Mouse (Mus musculus) kidney, embryonic 16.5 days (tissue): ENCODE measurements around the gene Pop5. TPM values are rescaled to one million over a fixed set of nuclear protein-coding genes. Genes with fewer than 3 reads are reported as not detected.

Experiments used
- ATAC-seq: fragments of 200-750 bp; cut with Nextera tagmentation; 2 replicates; pipeline ENCODE4 v1.8.0; 2017; ENCODE audit warnings: moderate TSS enrichment; ENCODE audit not compliant: low FRiP score, low TSS enrichment
- H3K27ac ChIP-seq: fragments of 300-500 bp; sonication (generic); 2 replicates; pipeline ENCODE4 v1.5.1; 2014; ENCODE audit warnings: low read length
- H3K27me3 ChIP-seq: fragments of 300-500 bp; sonication (generic); 2 replicates; pipeline ENCODE4 v1.6.1; 2014; ENCODE audit warnings: low read length, control low read depth, mixed read lengths; ENCODE audit not compliant: insufficient read depth
- H3K36me3 ChIP-seq: fragments of 300-500 bp; sonication (generic); 2 replicates; pipeline ENCODE4 v1.6.1; 2014; ENCODE audit warnings: low read length, control low read depth, mixed read lengths; ENCODE audit not compliant: insufficient read depth
- H3K4me1 ChIP-seq: fragments of 300-500 bp; sonication (generic); 2 replicates; pipeline ENCODE4 v1.6.1; 2014; ENCODE audit warnings: low read length, control low read depth, mixed read lengths; ENCODE audit not compliant: insufficient read depth
- H3K4me2 ChIP-seq: fragments of 300-500 bp; sonication (generic); replicated peaks from 2 replicates; pipeline ENCODE4 v1.6.1; 2014; ENCODE audit warnings: low read depth, low read length
- H3K4me3 ChIP-seq: fragments of 300-500 bp; sonication (generic); 2 replicates; pipeline ENCODE4 v1.5.1; 2014; ENCODE audit warnings: mild to moderate bottlenecking, low read length
- H3K9ac ChIP-seq: fragments of 300-500 bp; sonication (generic); replicated peaks from 2 replicates; pipeline ENCODE4 v1.6.1; 2014; ENCODE audit warnings: low read length
- H3K9me3 ChIP-seq: fragments of 300-500 bp; sonication (generic); 2 replicates; pipeline ENCODE4 v1.6.1; 2016; ENCODE audit warnings: low read length, control low read depth
- WGBS: fragments of 180-500 bp; shearing (Covaris S2); extraction: QIAGEN DNeasy Blood & Tissue Kit; methylation state at CpG from one replicate; pipeline ENCODE4 v1.1.7; 2014; 5-methylcytosine and 5-hydroxymethylcytosine counted together
- polyA plus RNA-seq: library from polyadenylated mRNA; unstranded; fragments of >200 nt; fragmentation: Nextera tagmentation; extraction: Ambion mirVana; gene quantifications from 2 replicates; pipeline ENCODE4 v1.2.1, GENCODE M21; 2015

Gene Pop5
- polyA plus RNA-seq, 1 experiment from 2014 or later = 135 TPM

- H3K27ac ChIP-seq = no peak overlapping the region
- H3K4me2 ChIP-seq = no peak overlapping the region
- no peak overlapping the region for H3K9ac ChIP-seq
- H3K36me3 ChIP-seq = peaks cover 54% of the 10 kb centered on the region
- no peaks in the 10 kb centered on the region for H3K27me3 ChIP-seq
- no peaks in the 10 kb centered on the region for H3K4me1 ChIP-seq
- no peak for ATAC-seq
- 88% methylated on average over 6 of the region's 6 CpGs for WGBS
- no peaks in the 10 kb centered on the region for H3K9me3 ChIP-seq
- no peak overlapping the region for H3K4me3 ChIP-seq
Measured at GRCm38 (mm10) chr5:115260356-115260755, 24.7 kb downstream of the Pop5 start.

- Histone ChIP-seq H3K27me3 (no peaks in the 10 kb centered on the region), H3K27ac (no peak overlapping the region), H3K9ac (no peak overlapping the region), H3K4me3 (no peak overlapping the region), H3K9me3 (no peaks in the 10 kb centered on the region), H3K4me2 (no peak overlapping the region), H3K36me3 (peaks cover 47% of the 10 kb centered on the region), H3K4me1 (no peaks in the 10 kb centered on the region)
- WGBS = 85% methylated on average over 8 of the region's 8 CpGs
- ATAC-seq = no peak
Measured at GRCm38 (mm10) chr5:115261141-115261540, 25.5 kb downstream of the Pop5 start.

- H3K27ac ChIP-seq = no peak overlapping the region
- no peak overlapping the region for H3K9ac ChIP-seq
- peaks cover 39% of the 10 kb centered on the region for H3K36me3 ChIP-seq
- WGBS = 65% methylated on average over 1 of the region's 1 CpGs
- no peak overlapping the region for H3K4me2 ChIP-seq
- no peaks in the 10 kb centered on the region for H3K4me1 ChIP-seq
- no peaks in the 10 kb centered on the region for H3K9me3 ChIP-seq
- no peak for ATAC-seq
- no peak overlapping the region for H3K4me3 ChIP-seq
- no peaks in the 10 kb centered on the region for H3K27me3 ChIP-seq
Measured at GRCm38 (mm10) chr5:115261880-115262279, 26.2 kb downstream of the Pop5 start.

GRCm38 (mm10) chr5:115262502-115263291 lies 27.1 kb downstream of the Pop5 start:
- H3K27me3 ChIP-seq = no peaks in the 10 kb centered on the region
- no peaks in the 10 kb centered on the region for H3K4me1 ChIP-seq
- ATAC-seq = no peak
- no peak overlapping the region for H3K4me2 ChIP-seq
- H3K36me3 ChIP-seq = peaks cover 31% of the 10 kb centered on the region
- no peak overlapping the region for H3K9ac ChIP-seq
- H3K4me3 ChIP-seq = no peak overlapping the region
- no peaks in the 10 kb centered on the region for H3K9me3 ChIP-seq
- WGBS = 85% methylated on average over 14 of the region's 14 CpGs
- no peak overlapping the region for H3K27ac ChIP-seq

GRCm38 (mm10) chr5:115266340-115266739 lies 30.7 kb downstream of the Pop5 start:
- Histone ChIP-seq H3K9ac (no peak overlapping the region), H3K4me1 (peaks cover 32% of the 10 kb centered on the region), H3K4me2 (no peak overlapping the region), H3K27me3 (no peaks in the 10 kb centered on the region), H3K27ac (no peak overlapping the region), H3K36me3 (peaks cover 6% of the 10 kb centered on the region; the same call in 1 of the 2 replicates), H3K9me3 (no peaks in the 10 kb centered on the region), H3K4me3 (no peak overlapping the region)
- 89% methylated on average over 5 of the region's 5 CpGs for WGBS
- no peak for ATAC-seq

- no peak overlapping the region for H3K27ac ChIP-seq
- no peaks in the 10 kb centered on the region for H3K27me3 ChIP-seq
- no peak for ATAC-seq
- H3K9me3 ChIP-seq = no peaks in the 10 kb centered on the region
- peaks cover 6% of the 10 kb centered on the region; the same call in 1 of the 2 replicates for H3K36me3 ChIP-seq
- H3K4me2 ChIP-seq = no peak overlapping the region
- H3K4me3 ChIP-seq = no peak overlapping the region
- no peak overlapping the region for H3K9ac ChIP-seq
- H3K4me1 ChIP-seq = peaks cover 34% of the 10 kb centered on the region
- 84% methylated on average over 8 of the region's 8 CpGs for WGBS
Measured at GRCm38 (mm10) chr5:115266787-115267468, 31.3 kb downstream of the Pop5 start.

- Histone ChIP-seq H3K36me3 (peaks cover 6% of the 10 kb centered on the region; the same call in 1 of the 2 replicates), H3K4me2 (no peak overlapping the region)
- WGBS = 71% methylated on average over 3 of the region's 3 CpGs
Measured at GRCm38 (mm10) chr5:115267469-115268045, 31.9 kb downstream of the Pop5 start.

GRCm38 (mm10) chr5:115268266-115268665 lies 32.6 kb downstream of the Pop5 start:
- Histone ChIP-seq H3K4me1 (peaks cover 37% of the 10 kb centered on the region), H3K27me3 (no peaks in the 10 kb centered on the region), H3K36me3 (peaks cover 3% of the 10 kb centered on the region; the same call in 1 of the 2 replicates), H3K27ac (no peak overlapping the region), H3K4me2 (no peak overlapping the region), H3K4me3 (no peak overlapping the region), H3K9me3 (no peaks in the 10 kb centered on the region), H3K9ac (no peak overlapping the region)
- 57% methylated on average over 3 of the region's 3 CpGs for WGBS
- no peak for ATAC-seq

More at GRCm38 (mm10) chr5:115267469-115268045, 31.9 kb downstream of the Pop5 start:
- H3K9ac ChIP-seq = no peak overlapping the region
- H3K27me3 ChIP-seq = no peaks in the 10 kb centered on the region
- H3K4me3 ChIP-seq = no peak overlapping the region
- no peak for ATAC-seq
- no peaks in the 10 kb centered on the region for H3K9me3 ChIP-seq
- H3K27ac ChIP-seq = no peak overlapping the region
- peaks cover 34% of the 10 kb centered on the region for H3K4me1 ChIP-seq

- peak overlapping the region; percentile 80; the same call in 1 of the 2 replicates for H3K4me3 ChIP-seq
- peaks cover 41% of the 10 kb centered on the region for H3K4me1 ChIP-seq
- ATAC-seq = no peak
- 0 out of 2 replicates have a peak overlapping the region, but pooled peaks have one; percentile 78 for H3K4me2 ChIP-seq
- H3K36me3 ChIP-seq = peaks cover under 1% of the 10 kb centered on the region; the same call in 1 of the 2 replicates
- H3K27ac ChIP-seq = no peak overlapping the region
- no peaks in the 10 kb centered on the region for H3K27me3 ChIP-seq
- no peaks in the 10 kb centered on the region for H3K9me3 ChIP-seq
- H3K9ac ChIP-seq = no peak overlapping the region
- 85% methylated on average over 1 of the region's 1 CpGs for WGBS
Measured at GRCm38 (mm10) chr5:115269969-115270368, 34.3 kb downstream of the Pop5 start.
